Mouse (Mus musculus) R1 (cell line): ENCODE data around the gene Panx1.
A peak's percentile ranks its signal among the peaks of the same experiment; 100 is the strongest.

Experiments used
- DNase-seq: peaks from one replicate; pipeline ENCODE4 v3.0.0-alpha.2; 2018; ENCODE audit warnings: low read depth, low spot score

Gene Panx1

DNA sequence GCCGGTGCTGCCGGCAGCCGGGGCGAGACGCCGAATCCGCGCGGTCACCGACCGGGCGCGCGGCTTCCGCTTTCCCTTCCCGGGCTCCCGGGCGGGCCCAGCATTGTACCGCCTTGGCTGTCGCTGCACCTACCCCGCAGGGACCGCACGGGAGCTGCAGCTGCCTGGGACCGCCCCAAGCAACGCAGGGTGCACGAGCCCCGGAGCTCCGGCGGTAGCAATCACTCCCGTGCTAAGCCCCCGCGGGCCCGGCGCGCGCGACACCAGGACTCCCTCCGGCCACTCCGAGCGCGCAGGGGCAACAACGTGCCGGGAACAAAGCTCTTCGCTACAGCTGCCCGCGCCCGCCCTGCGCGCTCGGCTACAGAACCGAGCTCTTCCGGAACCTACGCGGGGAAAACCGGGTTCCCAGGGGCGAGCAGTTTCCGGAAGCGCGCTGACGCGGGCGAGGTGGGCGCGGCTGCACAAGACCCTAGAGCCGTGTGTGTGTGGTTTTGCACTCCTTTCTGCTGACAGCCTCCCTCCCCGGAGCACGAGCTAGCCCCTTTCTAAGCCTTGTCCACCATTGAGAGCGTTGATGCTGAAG, at the start of gene Panx1:
Panx1 (minus strand) TSS at position 395 of the 586 bp plus-strand sequence.
- peak; percentile 80 for DNase-seq

DNA sequence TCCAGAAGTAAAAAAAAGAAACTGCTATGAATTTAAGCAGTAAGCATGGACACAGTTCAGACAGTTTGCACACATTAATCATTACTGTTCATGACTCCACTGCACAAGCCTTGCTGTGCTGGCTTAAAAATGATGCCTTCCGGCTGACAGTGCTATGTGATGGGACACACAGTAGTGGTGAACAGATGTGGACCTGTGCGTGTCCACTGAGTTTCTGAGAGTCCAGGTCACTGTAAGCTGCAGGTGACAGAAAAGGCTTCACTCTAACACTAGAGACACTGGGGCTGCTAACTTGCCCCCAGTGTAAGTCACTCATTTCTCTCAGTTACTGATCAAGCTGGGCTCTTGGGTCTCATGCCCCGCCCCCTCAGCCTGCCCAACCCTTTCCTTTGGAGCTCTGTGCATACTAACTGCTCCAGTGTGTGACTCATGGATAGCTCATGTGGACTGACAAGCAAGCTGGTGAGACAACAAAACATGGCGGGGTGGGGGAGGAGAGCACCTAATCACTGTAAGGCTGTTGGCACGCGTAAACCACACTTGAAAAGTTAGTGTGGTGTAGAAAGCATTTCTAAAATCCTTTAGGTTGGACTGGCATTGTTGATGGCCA, 23.5 kb upstream of the Panx1 start:
- peak; percentile 66 for DNase-seq

- DNase-seq, result no peak
Observed at GRCm38 (mm10) chr9:15067995-15068685, 22.9 kb upstream of the Panx1 start.

GRCm38 (mm10) chr9:15064176-15064575, 18.9 kb upstream of the Panx1 start:
- no peak for DNase-seq

DNA sequence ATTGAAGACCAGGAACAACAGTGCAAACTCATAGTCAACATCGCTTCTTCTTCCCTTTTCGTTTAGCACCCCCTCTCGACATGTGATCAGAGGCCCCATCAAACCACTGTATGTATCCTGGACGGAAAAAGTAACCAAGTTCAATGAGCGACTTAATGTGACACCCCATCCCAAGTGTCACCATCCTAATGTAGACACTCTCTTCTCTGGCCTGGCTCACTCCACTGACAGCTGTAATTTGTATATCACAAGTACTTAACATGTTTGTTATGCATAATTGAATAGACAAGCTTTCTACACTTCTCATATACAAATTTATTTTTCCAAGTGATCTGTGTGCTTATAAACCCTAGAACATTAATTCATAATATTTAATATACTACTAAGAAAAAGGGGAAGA, 15.6 kb upstream of the Panx1 start:
- no peak for DNase-seq

DNA sequence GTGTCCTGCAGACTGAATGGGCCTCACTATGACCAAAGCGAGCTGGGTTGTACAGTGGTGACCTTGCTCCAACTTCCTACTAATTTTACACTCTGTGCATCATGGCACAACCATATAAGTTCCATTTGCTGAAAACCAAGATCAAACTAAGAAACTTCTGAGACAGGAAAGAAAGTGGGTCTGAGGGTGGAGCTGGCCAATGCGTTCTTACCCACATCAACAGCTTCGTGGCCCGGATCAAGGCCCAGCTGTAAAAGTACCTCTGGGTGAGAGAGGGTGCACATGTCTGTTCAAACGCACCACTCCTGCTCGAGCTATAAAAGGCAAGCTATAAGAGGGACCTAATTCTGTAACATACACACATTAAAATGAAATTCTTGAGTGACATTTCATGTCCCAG, 14.7 kb upstream of the Panx1 start:
- DNase-seq, result no peak

GRCm38 (mm10) chr9:15045740-15046139, 462 bp upstream of the Panx1 start:
- no peak for DNase-seq

DNA sequence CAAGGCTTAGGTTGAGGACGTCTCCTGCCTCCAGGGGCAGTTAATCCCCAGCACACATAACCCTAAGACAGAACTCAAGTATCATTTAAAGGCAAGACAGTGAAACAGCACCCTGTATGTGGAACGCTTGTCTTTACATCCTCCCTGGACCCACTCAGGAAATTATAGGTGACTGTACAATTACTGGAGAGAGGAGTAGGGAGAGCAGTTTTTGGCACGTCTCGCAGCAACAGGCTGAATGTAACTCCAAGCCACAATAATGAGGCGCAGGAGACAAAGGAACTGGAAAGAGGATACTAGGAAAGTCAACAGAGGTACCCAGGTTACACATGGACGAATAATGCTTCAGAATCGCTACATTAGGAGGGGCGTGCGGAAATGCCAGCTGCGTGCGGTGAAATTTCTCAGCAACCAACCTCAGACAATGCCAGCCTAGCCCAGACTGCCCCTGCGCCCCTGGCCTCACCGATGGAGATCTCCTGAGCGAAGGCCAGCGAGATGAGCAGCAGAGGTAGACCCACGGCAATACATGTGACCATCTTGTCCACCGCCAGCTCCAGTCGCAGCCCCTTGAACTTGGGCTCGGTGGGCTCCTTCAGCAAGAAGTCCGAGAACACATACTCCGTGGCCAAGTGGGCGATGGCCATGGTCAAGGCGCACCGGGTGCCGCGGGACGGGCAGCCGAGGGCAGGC, 741 bp downstream of the Panx1 start:
- DNase-seq, result no peak

DNA sequence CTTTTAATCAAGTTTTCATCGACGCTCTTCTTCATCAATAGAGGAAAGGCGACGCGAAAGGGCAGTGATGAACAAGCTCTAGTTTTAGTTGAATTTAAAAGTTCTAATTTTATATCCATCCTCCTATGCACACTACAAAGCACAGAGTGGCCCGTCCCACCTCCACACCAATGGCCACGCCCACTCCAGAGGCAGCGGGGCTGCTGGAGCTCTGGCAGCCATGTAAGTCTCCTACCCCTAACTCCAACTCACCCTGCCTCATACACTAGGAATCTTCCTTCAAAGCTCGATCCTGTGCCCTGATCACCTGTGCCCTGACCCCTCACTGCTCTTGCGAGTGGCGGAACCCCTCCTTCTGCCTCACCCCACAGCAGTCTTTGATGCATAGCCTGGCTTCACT, 3.7 kb downstream of the Panx1 start:
- DNase-seq, result no peak

DNA sequence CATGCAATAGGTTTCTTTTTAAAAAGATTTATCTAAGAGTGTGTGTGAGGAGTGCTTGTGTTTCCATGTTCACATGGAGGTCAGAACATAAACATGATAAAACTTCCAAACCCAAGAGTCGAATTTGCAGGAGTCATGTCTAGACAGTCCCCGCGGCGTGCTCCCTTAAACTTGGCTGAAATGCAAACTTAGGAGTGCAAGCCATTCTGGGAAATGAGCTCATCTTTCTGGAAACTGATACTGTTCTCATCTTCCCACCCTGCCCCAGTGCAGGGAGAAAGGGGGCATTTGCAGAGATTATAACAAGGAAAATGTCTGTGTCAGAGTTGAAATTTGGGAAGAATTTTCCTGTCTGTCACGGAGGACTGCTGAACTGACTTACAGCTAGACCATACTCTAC, 5.4 kb downstream of the Panx1 start:
- DNase-seq, result no peak

GRCm38 (mm10) chr9:15037704-15038103, 7.6 kb downstream of the Panx1 start:
- DNase-seq, result no peak

DNA sequence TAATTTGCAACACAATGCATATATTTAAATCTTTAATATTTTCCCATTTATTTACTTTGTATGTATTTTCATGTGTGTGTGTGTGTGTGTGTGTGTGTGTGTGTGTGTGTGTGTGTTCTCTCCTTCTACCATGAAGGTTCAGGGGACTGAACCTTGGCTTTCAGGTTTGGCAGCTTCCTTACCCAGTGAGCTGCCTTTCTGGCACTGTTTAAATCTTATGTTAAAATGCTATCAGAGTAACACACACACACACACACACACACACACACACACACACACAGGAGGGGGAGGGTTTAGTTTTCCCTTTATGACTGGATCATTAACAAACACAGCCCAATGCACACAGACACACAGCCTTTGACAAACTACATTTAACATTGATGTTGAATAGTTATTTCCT, 8.0 kb downstream of the Panx1 start:
- DNase-seq, result no peak

GRCm38 (mm10) chr9:15036807-15037206, 8.5 kb downstream of the Panx1 start:
- no peak for DNase-seq

GRCm38 (mm10) chr9:15036405-15036804, 8.9 kb downstream of the Panx1 start:
- no peak for DNase-seq

DNA sequence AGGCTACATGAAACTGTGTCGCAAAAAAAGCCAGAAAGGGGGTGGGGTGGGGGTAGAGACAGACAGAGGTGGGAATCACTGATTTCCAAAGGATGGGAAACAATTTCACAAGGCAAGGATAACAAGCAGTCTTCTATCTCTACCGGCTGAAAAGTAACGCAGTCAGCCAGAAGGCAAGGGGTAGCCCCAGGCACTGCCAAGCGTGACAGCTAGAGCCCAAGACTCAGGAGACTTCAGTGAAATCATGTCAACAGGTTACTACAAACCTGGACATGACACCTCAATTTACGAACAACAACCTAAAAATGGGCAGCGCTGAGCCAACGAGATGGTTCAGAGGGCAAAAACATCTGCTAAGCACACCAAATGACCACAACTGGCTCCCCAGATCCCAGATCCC, 9.3 kb downstream of the Panx1 start:
- DNase-seq, result no peak

DNA sequence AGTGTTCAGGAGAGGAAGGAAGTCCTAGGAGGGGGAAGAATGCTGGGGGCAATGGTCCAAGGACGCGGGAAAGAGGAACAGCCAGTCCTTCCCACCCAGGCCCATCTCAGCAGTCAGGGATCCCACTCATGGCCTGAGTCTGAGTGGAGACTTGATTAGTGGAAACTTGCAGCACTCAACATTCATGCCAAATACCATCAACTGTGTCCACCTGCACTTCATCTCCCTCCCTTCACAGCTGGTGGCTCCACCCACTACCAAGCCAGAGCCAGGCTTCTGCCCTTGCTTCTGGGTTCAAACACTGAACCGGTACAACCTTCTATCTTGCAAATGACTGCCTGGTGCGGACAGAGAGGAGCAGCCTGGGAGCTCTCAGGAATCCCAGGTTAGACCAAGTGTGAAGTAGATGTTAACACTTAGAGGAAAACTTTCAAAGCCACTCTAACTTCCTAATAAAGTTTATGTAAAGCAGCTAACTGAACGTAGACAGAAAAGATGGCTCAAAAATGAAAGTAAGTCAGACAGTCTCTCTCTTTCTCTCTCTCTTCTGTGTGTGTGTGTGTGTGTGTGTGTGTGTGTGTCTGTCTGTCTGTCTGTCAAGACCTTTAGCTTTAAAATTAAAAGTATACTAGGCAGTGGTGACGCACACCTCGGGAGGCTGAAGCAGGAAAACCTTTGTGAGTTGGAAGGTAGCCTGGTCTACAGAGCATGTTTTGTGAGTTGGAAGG, 10.6 kb downstream of the Panx1 start:
- peak; percentile 52 for DNase-seq

DNA sequence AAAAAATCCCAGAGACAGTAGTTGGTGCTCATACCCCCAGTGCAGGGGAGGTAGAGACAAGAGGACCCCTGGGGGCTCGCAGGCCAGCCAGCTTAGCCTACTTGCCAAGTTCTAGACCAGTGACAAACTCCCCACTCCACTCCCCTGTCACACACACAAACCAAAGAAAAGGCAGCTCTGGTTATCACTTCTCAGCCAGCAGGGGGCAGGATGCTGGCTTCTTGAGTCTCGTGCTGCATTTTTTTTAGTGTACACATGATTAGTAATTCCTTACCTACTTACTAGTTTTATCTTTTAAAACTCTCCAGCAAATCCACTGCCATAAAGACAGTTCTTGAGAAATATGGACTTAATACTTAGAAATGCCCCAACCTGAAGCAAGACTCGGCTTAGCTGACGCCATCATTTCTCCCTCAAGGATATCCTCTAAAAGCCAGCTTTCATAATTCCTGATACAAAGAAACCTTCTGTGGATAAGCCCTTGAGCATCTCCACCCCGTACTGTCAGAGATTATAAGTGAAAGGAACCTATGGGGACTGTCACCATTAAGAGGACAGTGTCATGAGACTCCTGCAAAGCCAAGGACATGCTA, 11.6 kb downstream of the Panx1 start:
- peak; percentile 50 for DNase-seq

- no peak for DNase-seq
Observed at GRCm38 (mm10) chr9:15032797-15033196, 12.5 kb downstream of the Panx1 start.

- DNase-seq, result no peak
Observed at GRCm38 (mm10) chr9:15030771-15031170, 14.5 kb downstream of the Panx1 start.

- DNase-seq, result no peak
Observed at GRCm38 (mm10) chr9:15029025-15029727, 16.1 kb downstream of the Panx1 start.

DNA sequence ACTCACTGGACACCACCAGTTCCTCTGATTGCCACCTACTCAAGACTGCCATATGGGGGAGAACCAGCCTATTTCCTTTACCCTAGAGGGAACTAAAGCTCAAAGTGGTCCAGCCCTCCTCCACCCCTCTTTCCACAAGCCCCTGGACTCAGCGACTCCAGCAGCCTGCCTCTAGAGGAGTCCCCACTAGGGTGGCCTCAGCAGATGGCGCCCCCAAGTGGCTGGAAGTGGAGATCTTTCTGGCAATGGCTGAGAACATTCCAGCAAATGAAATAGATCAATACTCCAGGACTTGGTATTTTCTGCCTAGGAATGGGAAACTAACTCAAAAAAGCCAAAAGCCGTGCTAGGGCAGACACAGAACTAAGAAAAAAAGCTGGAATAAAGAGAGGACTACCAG, 17.6 kb downstream of the Panx1 start:
- no peak for DNase-seq
